Comparison of ENCODE assay signal across 9 mouse cellular contexts in genomic region chr1:167414846-167415245, GRCm38 (mm10). TPM values are rescaled to one million over a fixed set of nuclear protein-coding genes. Genes with fewer than 3 reads are reported as not detected.
A peak's percentile ranks its signal among the peaks of the same experiment; 100 is the strongest.
DNase-seq lines count a peak whose midpoint lies in the region; ATAC-seq and TF ChIP-seq lines count a peak whose summit lies in the region.
"Had no signal": no experiment of that assay in that cellular context is flagged by ENCODE, and none has a peak within 500 bp of the region (broad histone marks: within the 10 kb centered on the region; RNA-seq: fewer than 3 reads in every experiment).

No protein-coding gene starts in this region.

- intact Hi-C loops in heart, postnatal 25 days (cut with DNase I): loop anchor here (1.0 to 10.0 kb wide), 4 partner anchors 222 to 480 kb away; no protein-coding TSS in a partner anchor

- ATAC-seq in kidney, embryonic 16.5 days (ENCODE audit: low FRiP score, low TSS enrichment): no peak
- no peak for ATAC-seq in midbrain, embryonic 11.5 days (ENCODE audit: low FRiP score)

- no peak overlapping the region for H3K4me3 ChIP-seq in kidney, embryonic 16.5 days (ENCODE audit: low read length)
- no peak overlapping the region for H3K4me3 ChIP-seq in midbrain, embryonic 11.5 days (ENCODE audit: low read depth, low read length)
- no peak overlapping the region for H3K4me3 ChIP-seq in spleen, adult 2 months (ENCODE audit: extremely low read depth, insufficient read depth, insufficient read length)
- H3K4me3 ChIP-seq: myocyte had no signal

- no peak for TF ChIP-seq POLR2A in spleen, adult 2 months (IDR thresholded peaks at IDR 0.05; ENCODE audit: low read depth, low read length)

- no peak overlapping the region for H3K9ac ChIP-seq in kidney, embryonic 16.5 days (replicated peaks; ENCODE audit: low read length)
- no peak overlapping the region for H3K9ac ChIP-seq in midbrain, embryonic 11.5 days (ENCODE audit: low read length)

- peak; percentile 67 for DNase-seq in kidney, adult 11 months
- DNase-seq in c-Kit-negative CD71-positive TER-119-positive erythroid progenitor cells, embryonic 14.5 days (ENCODE audit: low read depth, low spot score): peak; percentile 47
- peak; percentile 55 for DNase-seq in fibroblast of lung, adult 2 months (ENCODE audit: low read depth)
- DNase-seq in heart, postnatal 25 days (ENCODE audit: low spot score): peak; percentile 28
- peak; percentile 73 for DNase-seq in left cerebral cortex, adult 11 months (ENCODE audit: low spot score)
- peak; percentile 96 for DNase-seq in midbrain, embryonic 11.5 days (ENCODE audit: low spot score, missing footprints)
- peak; percentile 25 to 38 for DNase-seq in spleen, adult 2 months (ENCODE audit: low read depth in 1 of 2, low spot score in 2 of 2)

- peak; percentile 57; the same call in 1 of the 2 replicates for TF ChIP-seq CTCF in spleen, adult 2 months (IDR thresholded peaks at IDR 0.05; ENCODE audit: extremely low read depth, insufficient read depth, insufficient read length, insufficient replicate concordance)

- 3% methylated on average over 7 of the region's 7 CpGs for WGBS in kidney, embryonic 16.5 days
- WGBS in midbrain, embryonic 11.5 days: 3% methylated on average over 7 of the region's 7 CpGs
- WGBS in spleen, adult 2 months: 6% methylated on average over 7 of the region's 7 CpGs

- no peaks in the 10 kb centered on the region for H3K9me3 ChIP-seq in kidney, embryonic 16.5 days (ENCODE audit: low read length)
- no peaks in the 10 kb centered on the region for H3K9me3 ChIP-seq in midbrain, embryonic 11.5 days (ENCODE audit: control insufficient read depth, low read length)

- H3K4me2 ChIP-seq in kidney, embryonic 16.5 days (replicated peaks; ENCODE audit: low read depth, low read length): no peak overlapping the region
- no peak overlapping the region for H3K4me2 ChIP-seq in midbrain, embryonic 11.5 days

- no peaks in the 10 kb centered on the region for H3K4me1 ChIP-seq in kidney, embryonic 16.5 days (ENCODE audit: insufficient read depth, low read length)
- no peaks in the 10 kb centered on the region for H3K4me1 ChIP-seq in midbrain, embryonic 11.5 days (ENCODE audit: control insufficient read depth, insufficient read depth, low read length)
- H3K4me1 ChIP-seq in spleen, adult 2 months (ENCODE audit: control insufficient read depth, insufficient read depth, insufficient read length): no peaks in the 10 kb centered on the region

- no peak overlapping the region for H3K27ac ChIP-seq in kidney, embryonic 16.5 days (ENCODE audit: low read length)
- H3K27ac ChIP-seq in midbrain, embryonic 11.5 days (ENCODE audit: low read depth, low read length): no peak overlapping the region
- no peak overlapping the region for H3K27ac ChIP-seq in spleen, adult 2 months (ENCODE audit: insufficient read depth, low read length)

- H3K27me3 ChIP-seq in kidney, embryonic 16.5 days (ENCODE audit: insufficient read depth, low read length): 0 out of 2 replicates have a peak, but pooled peaks cover 5% of the 10 kb centered on the region
- H3K27me3 ChIP-seq in midbrain, embryonic 11.5 days (ENCODE audit: control insufficient read depth, insufficient read depth, low read length): no peaks in the 10 kb centered on the region
- H3K27me3 ChIP-seq in spleen, adult 2 months (ENCODE audit: control insufficient read depth, insufficient read depth, low read length): no peaks in the 10 kb centered on the region

- no peaks in the 10 kb centered on the region for H3K36me3 ChIP-seq in kidney, embryonic 16.5 days (ENCODE audit: insufficient read depth, low read length)
- H3K36me3 ChIP-seq in midbrain, embryonic 11.5 days (ENCODE audit: control insufficient read depth, insufficient read depth, low read length): no peaks in the 10 kb centered on the region
- H3K36me3 ChIP-seq in spleen, adult 2 months (ENCODE audit: control insufficient read depth, insufficient read depth, low read length): no peaks in the 10 kb centered on the region

RNA-seq across cellular contexts. Expression of gene Mgst3, which starts 21.2 kb away (rescaled TPM):
- 58.0 and 58.2 TPM in 2 replicates for polyA plus RNA-seq in kidney, embryonic 16.5 days (2015; fragmentation: Nextera tagmentation; extraction: Ambion mirVana)
- total RNA-seq in heart, postnatal 25 days (2021): 100 to 1,000 TPM; 284 to 285 TPM
- 58.9 and 60.8 TPM in 2 replicates for polyA plus RNA-seq in midbrain, embryonic 11.5 days (2014; fragmentation: Nextera tagmentation; extraction: Ambion mirVana)
- 60.2 and 83.2 TPM in 2 replicates for polyA plus RNA-seq in spleen, adult 2 months (2012; rRNA removed)

RNA-seq across cellular contexts. Expression of gene Lrrc52, which starts 51.7 kb away (rescaled TPM):
- polyA plus RNA-seq in kidney, embryonic 16.5 days (2015; fragmentation: Nextera tagmentation; extraction: Ambion mirVana): not detected in 2 replicates
- 1 to 10 TPM in 1 of 2 experiments, under 1 TPM in 1; 0.75 to 2.1 TPM for total RNA-seq in heart, postnatal 25 days (2021)
- not detected in 2 replicates for polyA plus RNA-seq in midbrain, embryonic 11.5 days (2014; fragmentation: Nextera tagmentation; extraction: Ambion mirVana)
- polyA plus RNA-seq in spleen, adult 2 months (2012; rRNA removed): not detected in 2 replicates
- polyA plus RNA-seq: myocyte had no signal

Comparison
In these comparisons a context has a peak if more than half of its experiments do, and no peak if none do; other contexts are left out.
1. DNase-seq: peak in every context shown above with its lines; median percentile 96 in midbrain, embryonic 11.5 days; 73 in left cerebral cortex, adult 11 months; 67 in kidney, adult 11 months; 55 in fibroblast of lung, adult 2 months; 47 in c-Kit-negative CD71-positive TER-119-positive erythroid progenitor cells, embryonic 14.5 days; 32 in spleen, adult 2 months; 28 in heart, postnatal 25 days.